Mouse (Mus musculus) kidney, adult 2 months (tissue): ENCODE results near the gene Slc35e3. TPM values are rescaled to one million over a fixed set of nuclear protein-coding genes. Genes with fewer than 3 reads are reported as not detected.

Experiments
- DNase-seq: peaks from one replicate; pipeline ENCODE4 v3.0.0; 2021
- H3K27ac ChIP-seq: fragments of 200-500 bp; 2 replicates; pipeline ENCODE4 v1.5.1; 2012; ENCODE audit warnings: low read depth, low read length, control low read depth, inconsistent platforms; ENCODE audit not compliant: insufficient read depth
- H3K27me3 ChIP-seq: fragments of 200-500 bp; replicated peaks from 2 replicates; pipeline ENCODE4 v1.6.1; 2012; ENCODE audit warnings: mild to moderate bottlenecking, moderate library complexity, low read length, inconsistent platforms; ENCODE audit not compliant: control insufficient read depth, insufficient read depth
- H3K36me3 ChIP-seq: fragments of 200-500 bp; 2 replicates; pipeline ENCODE4 v1.6.1; 2012; ENCODE audit warnings: mild to moderate bottlenecking, moderate library complexity, low read length, inconsistent platforms; ENCODE audit not compliant: control insufficient read depth, insufficient read depth
- H3K4me1 ChIP-seq: fragments of 200-500 bp; 2 replicates; pipeline ENCODE4 v1.6.1; 2011; ENCODE audit warnings: low read length; ENCODE audit not compliant: control insufficient read depth, insufficient read depth
- H3K4me3 ChIP-seq: fragments of 200-500 bp; 2 replicates; pipeline ENCODE4 v1.5.1; 2011; ENCODE audit warnings: mild to moderate bottlenecking, low read depth, low read length, control low read depth; ENCODE audit not compliant: insufficient read depth
- CTCF ChIP-seq: fragments of 200-500 bp; conservative IDR thresholded peaks from 2 replicates; pipeline ENCODE4 v1.5.1; 2011; ENCODE audit warnings: low read depth, mild to moderate bottlenecking, control low read depth, low read length, moderate library complexity, mixed read lengths; ENCODE audit not compliant: insufficient read depth, insufficient read length
- POLR2A ChIP-seq: fragments of 200-500 bp; IDR thresholded peaks from one replicate; pipeline ENCODE4 v1.6.1; 2011; ENCODE audit warnings: low read depth, low read length, control low read depth
- WGBS: fragments of 180-500 bp; shearing (Covaris S2); methylation state at CpG from one replicate; pipeline ENCODE4 v1.1.7; 2018; 5-methylcytosine and 5-hydroxymethylcytosine counted together
- polyA plus RNA-seq: library from polyadenylated mRNA; depleted of rRNA; stranded (reverse); fragments of >200 nt; gene quantifications from 2 replicates; pipeline ENCODE4 v1.2.3, GENCODE M21; 2012

Gene Slc35e3
- polyA plus RNA-seq, 1 experiment = 37.1 TPM

- H3K27ac ChIP-seq = no peak overlapping the region
- no peak for DNase-seq
- H3K36me3 ChIP-seq = no peaks in the 10 kb centered on the region; the same call in 1 of the 2 replicates
- H3K27me3 ChIP-seq = no peaks in the 10 kb centered on the region
- WGBS = 88% methylated on average over 1 of the region's 1 CpGs
- no peak overlapping the region for H3K4me3 ChIP-seq
- TF ChIP-seq POLR2A (no peak), CTCF (no peak)
- no peaks in the 10 kb centered on the region; the same call in 1 of the 2 replicates for H3K4me1 ChIP-seq
Measured at GRCm38 (mm10) chr10:117790011-117790410, 43.8 kb upstream of the Slc35e3 start.

GRCm38 (mm10) chr10:117784646-117785045 is 38.5 kb upstream of the Slc35e3 start:
- TF ChIP-seq CTCF = no peak
- TF ChIP-seq POLR2A = no peak
- no peaks in the 10 kb centered on the region; the same call in 1 of the 2 replicates for H3K36me3 ChIP-seq
- no peaks in the 10 kb centered on the region for H3K4me1 ChIP-seq
- H3K27me3 ChIP-seq = no peaks in the 10 kb centered on the region
- DNase-seq = no peak
- WGBS = 93% methylated on average over 7 of the region's 7 CpGs
- H3K4me3 ChIP-seq = no peak overlapping the region
- H3K27ac ChIP-seq = no peak overlapping the region

DNA sequence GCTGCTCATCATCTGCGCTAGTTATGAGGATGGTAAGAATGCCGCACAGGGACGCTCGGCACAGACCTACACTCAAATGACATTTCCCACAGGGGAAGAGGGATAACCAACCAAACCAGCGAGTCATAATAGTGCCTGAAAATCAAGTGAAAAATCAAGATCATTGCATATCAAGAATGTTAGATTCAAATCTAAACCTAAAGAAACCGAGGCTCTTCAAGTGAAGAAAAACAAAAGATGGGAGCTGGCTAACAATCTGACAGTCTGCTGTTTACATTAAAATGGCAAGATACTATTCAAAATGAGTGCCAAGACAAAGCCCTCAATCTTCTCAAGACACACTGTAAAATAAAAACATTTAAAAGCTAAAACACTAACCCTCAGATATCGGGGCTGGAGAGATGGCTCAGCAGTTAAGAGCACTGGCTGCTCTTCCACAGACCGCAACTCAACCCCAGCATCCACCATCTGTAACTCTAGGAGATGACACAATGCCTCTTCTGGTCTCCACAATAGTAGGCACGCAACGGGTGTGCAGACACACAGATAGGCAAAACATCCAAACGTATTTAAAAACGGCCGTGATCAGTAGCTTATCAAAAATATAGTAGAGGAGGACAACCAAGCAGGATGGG is 37.7 kb upstream of the Slc35e3 start:
- DNase-seq = no peak
- Histone ChIP-seq H3K27ac (no peak overlapping the region), H3K36me3 (no peaks in the 10 kb centered on the region; the same call in 1 of the 2 replicates), H3K4me3 (no peak overlapping the region), H3K27me3 (no peaks in the 10 kb centered on the region), H3K4me1 (no peaks in the 10 kb centered on the region)
- WGBS = 93% methylated on average over 13 of the region's 13 CpGs
- TF ChIP-seq POLR2A (no peak), CTCF (no peak)

DNA sequence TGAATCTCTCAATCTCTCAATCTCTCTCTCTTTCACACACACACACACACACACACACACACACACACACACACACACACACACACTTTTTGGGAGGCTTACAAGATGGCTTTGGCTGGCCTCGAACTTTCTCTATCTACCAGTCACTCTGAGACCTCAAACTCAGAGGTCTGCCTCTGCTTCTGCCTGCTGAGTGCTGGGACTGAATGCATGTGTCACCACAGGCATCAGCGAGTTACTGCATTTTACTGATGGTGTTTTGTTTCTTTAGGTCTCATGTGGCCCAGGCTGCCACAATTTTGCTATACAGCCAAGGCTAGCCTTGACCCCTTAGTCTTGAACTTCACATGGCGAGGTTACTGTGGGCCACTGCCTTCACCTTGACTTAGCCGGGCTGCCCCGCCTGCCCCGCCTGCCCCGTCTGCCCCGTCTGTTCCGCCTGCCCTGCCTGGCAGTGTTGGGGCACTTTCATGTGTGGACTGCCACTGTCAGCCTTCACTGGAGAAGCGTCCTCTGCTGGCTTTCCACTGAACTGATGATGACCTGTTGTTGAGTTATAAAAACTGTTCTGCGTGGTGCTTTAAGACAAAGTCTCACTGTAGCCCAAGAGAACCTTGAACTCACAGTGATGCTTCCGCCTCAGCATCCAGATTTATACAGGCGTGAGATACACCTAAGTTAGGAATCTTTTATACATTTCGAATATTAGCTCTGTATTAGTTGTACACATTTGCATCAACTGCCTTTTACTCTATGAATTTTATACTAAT is 36.5 kb upstream of the Slc35e3 start:
- H3K4me3 ChIP-seq = no peak overlapping the region
- 86% methylated on average over 14 of the region's 14 CpGs for WGBS
- no peaks in the 10 kb centered on the region for H3K27me3 ChIP-seq
- DNase-seq = peak; percentile 17
- TF ChIP-seq POLR2A = no peak
- TF ChIP-seq CTCF = no peak; the same call in 1 of the 2 replicates
- no peaks in the 10 kb centered on the region for H3K4me1 ChIP-seq
- no peaks in the 10 kb centered on the region; the same call in 1 of the 2 replicates for H3K36me3 ChIP-seq
- no peak overlapping the region for H3K27ac ChIP-seq

GRCm38 (mm10) chr10:117782056-117782455 is 35.9 kb upstream of the Slc35e3 start:
- Histone ChIP-seq H3K27me3 (no peaks in the 10 kb centered on the region), H3K27ac (no peak overlapping the region), H3K4me1 (no peaks in the 10 kb centered on the region), H3K36me3 (no peaks in the 10 kb centered on the region; the same call in 1 of the 2 replicates), H3K4me3 (no peak overlapping the region)
- TF ChIP-seq POLR2A (no peak), CTCF (no peak)
- 93% methylated on average over 2 of the region's 2 CpGs for WGBS
- no peak for DNase-seq

- 92% methylated on average over 17 of the region's 17 CpGs for WGBS
- Histone ChIP-seq H3K4me1 (no peaks in the 10 kb centered on the region), H3K27me3 (no peaks in the 10 kb centered on the region), H3K4me3 (no peak overlapping the region), H3K27ac (no peak overlapping the region), H3K36me3 (no peaks in the 10 kb centered on the region)
- TF ChIP-seq POLR2A (no peak), CTCF (no peak)
- no peak for DNase-seq
Measured at GRCm38 (mm10) chr10:117781021-117781725, 35.0 kb upstream of the Slc35e3 start.
